Mouse (Mus musculus) embryonic facial prominence, embryonic 12.5 days (tissue): ENCODE measurements around the gene Ucma. TPM values are rescaled to one million over a fixed set of nuclear protein-coding genes. Genes with fewer than 3 reads are reported as not detected.
A peak's percentile ranks its signal among the peaks of the same experiment; 100 is the strongest.

Experiments
- ATAC-seq: fragments of 200-750 bp; cut with Nextera tagmentation; 2 replicates; pipeline ENCODE4 v1.8.0; 2017; ENCODE audit not compliant: insufficient number of reproducible peaks, insufficient read depth, low FRiP score, low TSS enrichment
- H3K27ac ChIP-seq: fragments of 300-500 bp; sonication (generic); 2 replicates; pipeline ENCODE4 v1.5.1; 2016; ENCODE audit warnings: mild to moderate bottlenecking
- H3K27me3 ChIP-seq: fragments of 300-500 bp; sonication (generic); 2 replicates; pipeline ENCODE4 v1.6.1; 2016; ENCODE audit warnings: mild to moderate bottlenecking, moderate library complexity
- H3K36me3 ChIP-seq: fragments of 300-500 bp; sonication (generic); 2 replicates; pipeline ENCODE4 v1.6.1; 2016; ENCODE audit warnings: mild to moderate bottlenecking
- H3K4me1 ChIP-seq: fragments of 300-500 bp; sonication (generic); 2 replicates; pipeline ENCODE4 v1.6.1; 2016
- H3K4me2 ChIP-seq: fragments of 300-500 bp; sonication (generic); replicated peaks from 2 replicates; pipeline ENCODE4 v1.6.1; 2016; ENCODE audit warnings: mild to moderate bottlenecking, moderate library complexity
- H3K4me3 ChIP-seq: fragments of 300-500 bp; sonication (generic); 2 replicates; pipeline ENCODE4 v1.5.1; 2016; ENCODE audit warnings: mild to moderate bottlenecking
- H3K9ac ChIP-seq: fragments of 300-500 bp; sonication (generic); 2 replicates; pipeline ENCODE4 v1.6.1; 2016; ENCODE audit warnings: mild to moderate bottlenecking, moderate library complexity
- H3K9me3 ChIP-seq: fragments of 300-500 bp; sonication (generic); 2 replicates; pipeline ENCODE4 v1.6.1; 2016; ENCODE audit warnings: mild to moderate bottlenecking, moderate library complexity
- WGBS: fragments of 180-500 bp; shearing (Covaris S2); methylation state at CpG from one replicate; pipeline ENCODE4 v1.1.7; 2016; 5-methylcytosine and 5-hydroxymethylcytosine counted together
- polyA plus RNA-seq: library from polyadenylated mRNA; unstranded; fragments of >200 nt; fragmentation: Nextera tagmentation; extraction: Ambion mirVana; gene quantifications from 2 replicates; pipeline ENCODE4 v1.2.1, GENCODE M21; 2016

Gene Ucma
- polyA plus RNA-seq, 1 experiment from 2014 or later = not detected

DNA sequence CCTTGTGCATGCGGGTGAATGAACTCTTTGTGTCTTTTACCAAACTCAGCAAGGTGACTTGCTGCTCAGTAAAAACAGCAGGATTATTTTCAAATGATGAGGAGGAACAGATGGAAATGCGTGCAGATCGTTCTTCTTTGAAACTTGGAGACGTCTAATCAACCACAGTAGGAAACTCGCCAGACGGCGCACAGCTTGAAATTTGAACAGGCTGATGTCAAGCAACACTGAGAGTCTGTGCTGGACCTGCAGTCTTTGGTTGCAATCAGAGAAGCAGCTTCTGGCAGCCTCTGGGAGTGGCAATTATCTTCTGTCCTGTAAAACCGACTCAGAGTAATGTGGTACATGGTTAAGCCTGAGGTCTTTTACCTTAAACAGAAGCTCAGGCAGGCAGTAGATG is 2.2 kb downstream of the Ucma start:
- Histone ChIP-seq H3K4me3 (no peak overlapping the region), H3K27me3 (no peaks in the 10 kb centered on the region), H3K9ac (no peak overlapping the region), H3K4me1 (peaks cover 14% of the 10 kb centered on the region), H3K9me3 (no peaks in the 10 kb centered on the region), H3K36me3 (no peaks in the 10 kb centered on the region), H3K27ac (peak overlapping the region; percentile 69), H3K4me2 (no peak overlapping the region)
- ATAC-seq = 0 out of 2 replicates have a peak, but pooled peaks have one; percentile 42
- WGBS = 7% methylated on average over 8 of the region's 8 CpGs

GRCm38 (mm10) chr2:4983987-4984386 is 8.1 kb downstream of the Ucma start:
- 17% methylated on average over 5 of the region's 5 CpGs for WGBS
- Histone ChIP-seq H3K4me1 (no peaks in the 10 kb centered on the region), H3K9me3 (no peaks in the 10 kb centered on the region), H3K27ac (peak overlapping the region; percentile 50; the same call in 1 of the 2 replicates), H3K36me3 (no peaks in the 10 kb centered on the region), H3K27me3 (no peaks in the 10 kb centered on the region), H3K9ac (no peak overlapping the region), H3K4me2 (no peak overlapping the region), H3K4me3 (no peak overlapping the region)
- ATAC-seq = no peak

DNA sequence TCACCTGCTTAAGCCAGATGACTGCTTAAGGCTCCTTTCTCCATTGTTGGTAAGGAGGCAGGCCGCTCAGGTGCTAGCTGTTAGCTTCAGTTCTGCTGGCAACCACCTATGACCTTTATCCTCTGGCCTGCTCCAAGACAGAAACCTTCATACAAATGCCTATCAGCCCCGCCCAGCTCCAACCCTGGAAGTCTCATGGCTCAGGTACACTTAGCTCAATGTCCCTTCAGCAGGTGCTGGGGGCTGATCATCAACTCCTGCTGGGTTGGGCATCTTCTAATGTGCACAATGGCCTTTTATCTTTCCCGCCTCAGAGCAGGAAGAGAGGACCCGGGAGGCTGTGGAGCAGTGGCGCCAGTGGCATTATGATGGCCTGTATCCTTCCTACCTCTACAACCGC is 9.1 kb downstream of the Ucma start:
- no peak overlapping the region for H3K4me2 ChIP-seq
- no peak overlapping the region for H3K4me3 ChIP-seq
- WGBS = 71% methylated on average over 6 of the region's 6 CpGs
- H3K9me3 ChIP-seq = no peaks in the 10 kb centered on the region
- ATAC-seq = no peak
- no peaks in the 10 kb centered on the region for H3K27me3 ChIP-seq
- no peaks in the 10 kb centered on the region for H3K4me1 ChIP-seq
- no peaks in the 10 kb centered on the region; the same call in 1 of the 2 replicates for H3K36me3 ChIP-seq
- no peak overlapping the region for H3K27ac ChIP-seq
- H3K9ac ChIP-seq = no peak overlapping the region

DNA sequence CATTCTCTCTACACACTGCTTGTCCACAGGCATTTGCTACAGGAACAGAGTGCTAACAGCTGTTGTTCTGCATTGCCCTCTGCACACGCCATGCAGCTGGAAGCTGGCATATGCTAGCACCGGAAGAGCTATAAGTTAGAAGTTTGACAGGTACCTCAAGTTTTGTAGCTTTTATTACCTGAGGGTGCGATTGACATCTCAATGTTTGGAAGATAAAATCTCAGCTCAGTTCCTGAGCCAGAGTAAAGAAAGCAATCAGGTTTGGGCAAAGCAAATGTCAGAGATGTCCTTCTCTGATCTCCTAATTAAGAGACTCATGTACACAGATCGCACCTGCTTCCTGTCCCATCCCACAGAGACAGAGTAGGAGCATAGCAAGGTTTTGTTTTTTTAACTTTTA is 10.9 kb downstream of the Ucma start:
- ATAC-seq = no peak
- H3K36me3 ChIP-seq = peaks cover 15% of the 10 kb centered on the region
- no peaks in the 10 kb centered on the region for H3K4me1 ChIP-seq
- no peak overlapping the region for H3K4me3 ChIP-seq
- H3K9ac ChIP-seq = no peak overlapping the region
- no peak overlapping the region for H3K4me2 ChIP-seq
- WGBS = 80% methylated on average over 4 of the region's 4 CpGs
- no peak overlapping the region for H3K27ac ChIP-seq
- no peaks in the 10 kb centered on the region for H3K9me3 ChIP-seq
- H3K27me3 ChIP-seq = no peaks in the 10 kb centered on the region

DNA sequence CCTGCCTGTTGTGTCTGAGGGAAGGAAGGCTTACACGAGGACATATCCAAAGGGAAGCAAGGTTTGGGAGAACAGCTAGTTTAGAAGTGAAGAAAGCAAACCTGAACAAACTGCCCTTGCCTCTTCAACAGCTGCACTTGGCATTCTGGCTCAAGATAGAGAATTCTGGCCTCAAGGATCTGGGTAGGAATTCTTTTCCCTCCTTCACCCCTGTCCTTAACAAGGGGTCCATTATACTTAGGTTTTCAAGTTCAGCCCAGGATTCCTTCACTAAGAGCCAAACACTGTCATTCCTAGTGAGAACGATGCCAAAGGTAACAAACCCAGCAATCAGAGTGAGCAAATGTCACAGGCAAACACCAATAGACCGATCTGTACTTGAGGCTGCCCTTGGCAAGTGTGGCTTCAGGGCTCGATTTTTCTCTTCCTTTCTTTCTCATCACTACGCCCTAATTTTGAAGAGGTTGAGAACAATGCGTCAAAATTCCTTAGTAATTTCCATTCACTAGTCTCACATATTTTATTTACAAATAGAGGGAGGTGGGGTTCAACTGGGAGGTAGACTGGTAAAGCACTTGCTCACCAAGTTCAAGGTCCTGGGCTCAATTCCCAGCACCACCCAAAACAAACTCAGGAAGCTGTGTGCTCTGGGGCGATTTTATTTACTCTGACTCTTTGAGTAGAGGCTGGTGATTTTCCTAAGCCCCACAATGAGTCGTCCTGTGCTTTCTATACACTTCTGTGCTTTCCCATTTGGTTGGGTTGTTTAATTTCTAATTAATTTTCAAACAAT is 11.7 kb downstream of the Ucma start:
- Histone ChIP-seq H3K27ac (no peak overlapping the region), H3K27me3 (no peaks in the 10 kb centered on the region), H3K9ac (no peak overlapping the region), H3K4me3 (no peak overlapping the region), H3K4me2 (no peak overlapping the region), H3K4me1 (no peaks in the 10 kb centered on the region), H3K9me3 (no peaks in the 10 kb centered on the region), H3K36me3 (peaks cover 18% of the 10 kb centered on the region)
- 80% methylated on average over 8 of the region's 8 CpGs for WGBS
- no peak for ATAC-seq

- 74% methylated on average over 11 of the region's 11 CpGs for WGBS
- Histone ChIP-seq H3K27me3 (no peaks in the 10 kb centered on the region), H3K4me3 (no peak overlapping the region), H3K4me1 (no peaks in the 10 kb centered on the region), H3K36me3 (peaks cover 28% of the 10 kb centered on the region), H3K9ac (no peak overlapping the region), H3K4me2 (no peak overlapping the region), H3K27ac (no peak overlapping the region), H3K9me3 (no peaks in the 10 kb centered on the region)
- no peak for ATAC-seq
Measured at GRCm38 (mm10) chr2:4988826-4989424, 13.0 kb downstream of the Ucma start.

DNA sequence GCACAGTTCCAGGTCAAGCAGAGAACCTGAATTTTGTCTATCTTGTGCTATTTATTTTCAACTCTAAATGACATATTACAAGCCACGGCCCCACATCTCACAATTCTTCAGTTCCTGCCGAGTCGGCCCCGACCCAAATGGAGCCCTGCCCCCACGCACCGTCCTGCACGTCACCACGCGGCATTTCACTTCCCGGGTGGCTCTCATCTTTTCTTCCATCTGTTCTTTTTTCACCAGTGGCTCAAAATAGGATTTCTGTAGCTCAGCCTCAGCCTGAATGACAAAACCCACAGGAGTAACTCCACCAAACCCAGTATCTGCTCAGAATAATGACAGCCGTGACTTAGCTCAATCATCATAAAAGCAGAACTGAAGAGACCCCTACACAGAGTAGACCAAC is 17.7 kb downstream of the Ucma start:
- Histone ChIP-seq H3K9me3 (no peaks in the 10 kb centered on the region), H3K9ac (no peak overlapping the region), H3K4me2 (no peak overlapping the region), H3K27me3 (no peaks in the 10 kb centered on the region), H3K4me3 (no peak overlapping the region), H3K4me1 (no peaks in the 10 kb centered on the region), H3K27ac (no peak overlapping the region), H3K36me3 (peaks cover 58% of the 10 kb centered on the region)
- WGBS = 94% methylated on average over 11 of the region's 11 CpGs
- ATAC-seq = no peak

DNA sequence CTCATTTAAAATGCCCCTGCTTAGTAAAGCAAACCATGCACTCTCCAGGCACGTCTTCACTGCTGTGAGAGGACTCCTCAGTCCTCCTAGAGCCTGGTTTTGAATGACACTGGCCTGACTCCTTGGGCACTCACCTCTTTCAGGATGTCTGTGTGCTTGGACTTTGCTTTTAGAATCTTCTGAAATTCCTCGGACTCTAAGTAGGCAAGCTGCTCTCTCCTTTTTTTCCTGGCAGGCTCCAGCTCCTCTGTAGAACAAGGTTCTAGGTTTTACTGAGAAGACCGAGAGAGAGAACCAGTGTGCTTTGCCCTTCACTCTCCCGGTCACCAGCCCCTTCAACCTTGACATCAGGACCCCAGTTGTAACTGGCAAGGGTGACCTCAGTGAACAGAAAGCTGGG is 18.5 kb downstream of the Ucma start:
- peaks cover 65% of the 10 kb centered on the region for H3K36me3 ChIP-seq

DNA sequence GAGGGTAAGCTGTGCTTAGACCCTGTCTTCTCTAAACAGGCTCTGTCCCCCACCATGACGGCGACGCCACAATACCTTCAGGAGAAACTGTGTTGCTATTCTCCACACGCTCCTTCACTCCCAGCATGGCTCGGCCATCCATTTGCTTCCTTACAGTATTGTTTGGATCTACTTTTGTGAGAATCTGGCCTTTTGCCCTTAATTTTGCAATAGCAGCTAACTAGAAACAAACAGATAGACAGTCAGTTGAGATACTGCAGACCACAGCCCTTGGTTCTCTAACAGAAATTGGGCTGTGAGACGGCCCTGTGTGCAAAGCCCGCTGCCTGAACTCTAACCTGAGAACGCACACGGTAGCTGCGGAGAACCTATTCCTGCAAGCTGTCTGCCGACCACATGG is 19.7 kb downstream of the Ucma start:
- H3K27ac ChIP-seq = no peak overlapping the region
- ATAC-seq = no peak
- no peaks in the 10 kb centered on the region for H3K27me3 ChIP-seq
- H3K4me2 ChIP-seq = no peak overlapping the region
- H3K9me3 ChIP-seq = no peaks in the 10 kb centered on the region
- no peaks in the 10 kb centered on the region for H3K4me1 ChIP-seq
- H3K9ac ChIP-seq = no peak overlapping the region
- peaks cover 71% of the 10 kb centered on the region for H3K36me3 ChIP-seq
- no peak overlapping the region for H3K4me3 ChIP-seq
- WGBS = 92% methylated on average over 11 of the region's 11 CpGs

More for the DNA sequence above, 18.5 kb downstream of the Ucma start:
- Histone ChIP-seq H3K27me3 (no peaks in the 10 kb centered on the region), H3K4me1 (no peaks in the 10 kb centered on the region), H3K4me3 (no peak overlapping the region), H3K9me3 (no peaks in the 10 kb centered on the region), H3K27ac (no peak overlapping the region), H3K9ac (no peak overlapping the region), H3K4me2 (no peak overlapping the region)
- ATAC-seq = no peak
- 89% methylated on average over 4 of the region's 4 CpGs for WGBS

GRCm38 (mm10) chr2:4996421-4996824 is 20.5 kb downstream of the Ucma start:
- Histone ChIP-seq H3K36me3 (peaks cover 71% of the 10 kb centered on the region), H3K4me2 (no peak overlapping the region), H3K4me3 (no peak overlapping the region), H3K9me3 (no peaks in the 10 kb centered on the region), H3K4me1 (no peaks in the 10 kb centered on the region), H3K27me3 (no peaks in the 10 kb centered on the region), H3K27ac (no peak overlapping the region), H3K9ac (no peak overlapping the region)
- WGBS = 88% methylated on average over 6 of the region's 6 CpGs
- ATAC-seq = no peak

DNA sequence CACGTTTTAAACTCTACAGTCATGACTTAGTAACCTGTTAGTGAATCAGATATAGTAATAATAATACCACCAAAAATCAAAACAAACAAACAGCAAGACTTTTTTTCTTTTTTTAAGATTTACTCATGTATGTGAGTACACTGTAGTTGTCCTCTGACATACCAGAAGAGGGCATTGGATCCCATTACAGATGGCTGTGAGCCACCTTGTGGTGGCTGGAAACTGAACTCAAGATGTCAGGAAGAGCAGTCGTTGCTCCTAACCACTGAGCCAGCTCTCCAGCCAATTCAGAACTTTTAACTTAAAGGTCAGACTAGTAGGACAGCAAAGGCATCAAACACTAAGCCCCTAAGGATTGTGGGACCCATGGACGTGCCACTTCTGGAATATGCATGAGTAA is 23.0 kb downstream of the Ucma start:
- Histone ChIP-seq H3K4me3 (no peak overlapping the region), H3K27ac (no peak overlapping the region), H3K36me3 (peaks cover 69% of the 10 kb centered on the region), H3K9me3 (no peaks in the 10 kb centered on the region), H3K4me1 (no peaks in the 10 kb centered on the region), H3K4me2 (no peak overlapping the region), H3K27me3 (no peaks in the 10 kb centered on the region), H3K9ac (no peak overlapping the region)
- 74% methylated on average over 3 of the region's 3 CpGs for WGBS
- no peak for ATAC-seq

GRCm38 (mm10) chr2:5001266-5001665 is 25.3 kb downstream of the Ucma start:
- no peak overlapping the region for H3K27ac ChIP-seq
- no peak overlapping the region for H3K9ac ChIP-seq
- peaks cover 68% of the 10 kb centered on the region for H3K36me3 ChIP-seq
- H3K4me2 ChIP-seq = no peak overlapping the region
- no peaks in the 10 kb centered on the region for H3K9me3 ChIP-seq
- H3K4me1 ChIP-seq = no peaks in the 10 kb centered on the region
- ATAC-seq = no peak
- WGBS = 93% methylated on average over 6 of the region's 6 CpGs
- H3K4me3 ChIP-seq = no peak overlapping the region
- no peaks in the 10 kb centered on the region for H3K27me3 ChIP-seq
